Mouse (Mus musculus) monocyte, adult 59 days (primary cell): Measurements from ENCODE around the gene Akp3. TPM values are rescaled to one million over a fixed set of nuclear protein-coding genes. Genes with fewer than 3 reads are reported as not detected.

Experiments
- total RNA-seq, 2 experiments: library from RNA; stranded (reverse); gene quantifications; one replicate each; pipeline ENCODE4 v1.2.4; 2023

Gene Akp3
- total RNA-seq = not detected

DNA sequence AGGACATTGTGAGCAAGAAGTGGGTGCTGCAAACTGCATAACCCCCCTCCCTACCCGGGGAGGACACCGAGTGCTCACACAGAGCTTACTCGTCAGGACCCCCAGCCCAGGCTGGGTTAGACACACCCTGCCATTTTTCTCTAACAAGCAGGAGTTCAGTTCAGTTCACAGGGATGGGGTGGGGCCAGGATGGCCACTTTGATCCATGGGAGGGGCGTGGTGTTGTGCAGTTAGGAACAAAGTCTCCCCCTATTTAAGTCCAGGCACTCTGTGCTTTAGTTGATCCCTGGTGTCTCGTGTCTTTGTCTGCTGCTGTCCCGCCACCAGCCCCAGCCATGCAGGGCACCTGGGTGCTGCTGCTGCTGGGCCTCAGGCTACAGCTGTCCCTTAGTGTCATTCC is at the start of gene Akp3:
Akp3 (plus strand) TSS at position 301 of the 400 bp plus-strand sequence.

DNA sequence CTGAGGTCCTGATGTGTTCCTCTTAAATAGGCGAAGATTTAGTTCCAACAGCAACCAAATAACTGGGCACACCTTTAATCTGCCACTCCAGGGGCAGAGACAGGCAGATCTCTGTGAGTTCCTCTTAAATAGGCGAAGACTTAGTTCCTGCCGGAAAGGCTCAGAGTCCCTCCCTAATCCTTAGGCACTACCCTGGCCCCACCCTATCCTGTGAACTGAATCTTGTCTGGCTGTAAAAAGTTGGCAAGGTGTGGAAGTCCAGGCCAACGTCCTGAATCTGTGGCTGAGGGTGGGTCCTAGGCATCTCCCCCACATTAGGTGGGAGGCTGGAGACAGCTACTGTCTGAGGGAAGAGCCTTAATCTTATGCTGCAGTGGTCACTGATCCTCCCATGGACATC is 34.9 kb upstream of the Akp3 start, which contains the start of gene Alppl2:
Alppl2 (minus strand) TSS at position 101 of the 400 bp plus-strand sequence.

DNA sequence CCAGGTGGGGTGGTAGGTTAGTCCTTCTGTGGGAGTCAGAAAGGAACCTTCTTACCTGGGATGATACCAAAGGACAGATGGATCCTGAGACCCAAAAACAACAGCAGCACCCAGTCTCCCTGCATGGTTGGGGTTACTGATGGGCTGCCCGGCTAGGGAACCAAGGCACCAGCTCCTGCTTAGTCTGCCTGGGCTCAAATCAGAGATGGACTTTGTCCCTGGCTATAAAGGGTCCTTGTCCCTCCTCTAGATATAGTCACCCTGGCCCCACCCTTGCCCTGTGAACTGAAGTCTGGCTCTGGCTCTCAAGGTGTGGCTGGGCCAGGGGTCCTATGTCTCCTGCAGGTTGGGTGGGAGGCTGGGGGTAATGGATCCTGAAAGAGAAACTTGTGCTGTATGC is 23.4 kb upstream of the Akp3 start, which contains the start of gene Alpi:
Alpi (minus strand) TSS at position 196 of the 400 bp plus-strand sequence.

DNA sequence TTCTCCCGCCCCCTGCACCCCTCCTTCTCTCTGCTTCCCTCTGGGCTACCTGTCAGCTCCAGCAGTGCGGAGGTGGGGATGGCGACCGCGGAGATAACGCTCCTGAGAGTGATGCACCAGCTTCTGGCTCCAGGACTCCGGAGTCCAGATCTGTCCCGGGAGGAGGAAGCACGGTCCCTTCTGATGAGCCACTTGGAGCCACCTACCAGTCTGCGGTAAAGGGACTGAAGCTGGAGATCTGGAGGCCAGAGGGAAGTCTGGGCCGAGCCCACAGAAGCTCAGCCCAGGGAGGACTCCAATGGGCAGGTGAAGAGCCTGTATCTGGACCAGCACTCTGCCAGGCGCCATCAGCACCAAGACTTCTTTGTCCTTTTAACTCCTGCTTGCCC is 31.4 kb downstream of the Akp3 start, which contains the start of gene Ecel1:
Ecel1 (minus strand) TSS at position 323 of the 389 bp plus-strand sequence.

Other genes starting within 250 kb of the Akp3 start
- gene Alppl2, start 35.0 kb upstream of the Akp3 start, total RNA-seq = not detected
- not detected for gene Alpi, start 23.4 kb upstream of the Akp3 start, total RNA-seq
- gene Ecel1, start 31.5 kb downstream of the Akp3 start, total RNA-seq = not detected
- not detected for gene Prss56, start 58.3 kb downstream of the Akp3 start, total RNA-seq
- gene Chrnd, start 65.6 kb downstream of the Akp3 start, total RNA-seq = not detected
- not detected for gene Chrng, start 79.7 kb downstream of the Akp3 start, total RNA-seq
- gene Eif4e2, start 88.9 kb downstream of the Akp3 start, total RNA-seq = 100 to 1,000 TPM; 108 to 116 TPM
- gene Efhd1, start 139.4 kb downstream of the Akp3 start, total RNA-seq = not detected
- gene Gigyf2, start 202.0 kb downstream of the Akp3 start, total RNA-seq = 10 to 100 TPM; 73.9 to 97.9 TPM